In genomic region chr10:4105676-4106528, GRCm38 (mm10) we compare ENCODE assay signal across 8 mouse cellular contexts.
A peak's percentile ranks its signal among the peaks of the same experiment; 100 is the strongest.
DNase-seq lines count a peak whose midpoint lies in the region; ATAC-seq and TF ChIP-seq lines count a peak whose summit lies in the region.

No protein-coding gene starts in this region.

- no peak for TF ChIP-seq POLR2A in embryonic fibroblast, embryonic 13.5 days (IDR thresholded peaks at IDR 0.05; ENCODE audit: low read depth, low read length)

- H3K27ac ChIP-seq in embryonic fibroblast, embryonic 13.5 days (ENCODE audit: insufficient read depth, low read length): peak overlapping the region; percentile 72
- peak overlapping the region; percentile 74 for H3K27ac ChIP-seq in intestine, embryonic 14.5 days (ENCODE audit: low read depth)
- no peak overlapping the region for H3K27ac ChIP-seq in midbrain, embryonic 11.5 days (ENCODE audit: low read depth, low read length)

- no peak overlapping the region for H3K4me2 ChIP-seq in intestine, embryonic 14.5 days (ENCODE audit: low read length)
- no peak overlapping the region for H3K4me2 ChIP-seq in midbrain, embryonic 11.5 days

- peaks cover 17% of the 10 kb centered on the region for H3K4me1 ChIP-seq in embryonic fibroblast, embryonic 13.5 days (ENCODE audit: control insufficient read depth, insufficient read depth, low read length)
- H3K4me1 ChIP-seq in intestine, embryonic 14.5 days (replicated peaks; ENCODE audit: control insufficient read depth, insufficient read depth, low read length): peaks cover 28% of the 10 kb centered on the region
- H3K4me1 ChIP-seq in midbrain, embryonic 11.5 days (ENCODE audit: control insufficient read depth, insufficient read depth, low read length): peaks cover 10% of the 10 kb centered on the region

- peaks cover 10% of the 10 kb centered on the region for H3K36me3 ChIP-seq in intestine, embryonic 14.5 days (ENCODE audit: control insufficient read depth, insufficient read depth, low read length)
- H3K36me3 ChIP-seq in midbrain, embryonic 11.5 days (ENCODE audit: control insufficient read depth, insufficient read depth, low read length): no peaks in the 10 kb centered on the region

- ATAC-seq in intestine, embryonic 14.5 days (replicated peaks; ENCODE audit: low FRiP score, low TSS enrichment, low read depth): peak; percentile 63
- ATAC-seq in midbrain, embryonic 11.5 days (ENCODE audit: low FRiP score): peak; percentile 55; the same call in 1 of the 2 replicates

- H3K4me3 ChIP-seq in embryonic fibroblast, embryonic 13.5 days (ENCODE audit: insufficient read depth, low read length): no peak overlapping the region
- H3K4me3 ChIP-seq in intestine, embryonic 14.5 days (ENCODE audit: low read depth, low read length): no peak overlapping the region
- H3K4me3 ChIP-seq in midbrain, embryonic 11.5 days (ENCODE audit: low read depth, low read length): no peak overlapping the region

- WGBS in intestine, embryonic 14.5 days: 32% methylated on average over 10 of the region's 10 CpGs
- 45% methylated on average over 10 of the region's 10 CpGs for WGBS in midbrain, embryonic 11.5 days

- no peak overlapping the region for H3K9ac ChIP-seq in intestine, embryonic 14.5 days (ENCODE audit: low read length)
- no peak overlapping the region for H3K9ac ChIP-seq in midbrain, embryonic 11.5 days (ENCODE audit: low read length)

- DNase-seq in kidney, adult 9 months: peak; percentile 44
- DNase-seq in kidney, adult 18-20 months: no peak
- DNase-seq in intestine, embryonic 14.5 days (ENCODE audit: low spot score): peak; percentile 69
- DNase-seq in midbrain, embryonic 11.5 days (ENCODE audit: low spot score, missing footprints): peak; percentile 87
- DNase-seq in spleen, postnatal 4 days (ENCODE audit: low spot score in 2 of 2): no peak
- no peak for DNase-seq in left cerebral cortex, adult 8-10 months (ENCODE audit: low spot score in 2 of 2)
- no peak for DNase-seq in urinary bladder, postnatal 25 days (ENCODE audit: low spot score)

- TF ChIP-seq CTCF in embryonic fibroblast, embryonic 13.5 days (IDR thresholded peaks at IDR 0.05; ENCODE audit: borderline replicate concordance, insufficient read depth, low read length): no peak

- no peaks in the 10 kb centered on the region for H3K9me3 ChIP-seq in intestine, embryonic 14.5 days (ENCODE audit: control insufficient read depth, low read length)
- H3K9me3 ChIP-seq in midbrain, embryonic 11.5 days (ENCODE audit: control insufficient read depth, low read length): no peaks in the 10 kb centered on the region

- no peaks in the 10 kb centered on the region for H3K27me3 ChIP-seq in intestine, embryonic 14.5 days (replicated peaks; ENCODE audit: control insufficient read depth, insufficient read depth, low read length)
- H3K27me3 ChIP-seq in midbrain, embryonic 11.5 days (ENCODE audit: control insufficient read depth, insufficient read depth, low read length): no peaks in the 10 kb centered on the region

Comparison
In these comparisons a context has a peak if more than half of its experiments do, and no peak if none do; other contexts are left out.
1. DNase-seq: peak in kidney, adult 9 months (single experiment), intestine, embryonic 14.5 days (single experiment) and midbrain, embryonic 11.5 days (single experiment); none in kidney, adult 18-20 months (single experiment), spleen, postnatal 4 days (0 of 2), left cerebral cortex, adult 8-10 months (0 of 2) and urinary bladder, postnatal 25 days (single experiment).